Mouse (Mus musculus) hindlimb bud, embryonic 11.5 days (tissue): ENCODE results near the gene Pax5.
A peak's percentile ranks its signal among the peaks of the same experiment; 100 is the strongest.

Source experiments
- DNase-seq: peaks from one replicate; pipeline ENCODE4 v3.0.0-alpha.2; 2012; ENCODE audit warnings: low read depth, low spot score; ENCODE audit errors: extremely low spot score

Gene Pax5

GRCm38 (mm10) chr4:44602257-44602801 lies 108.0 kb downstream of the Pax5 start:
- no peak for DNase-seq

- DNase-seq: no peak
Observed at GRCm38 (mm10) chr4:44601370-44601769, 108.9 kb downstream of the Pax5 start.

- DNase-seq: no peak
Observed at GRCm38 (mm10) chr4:44600875-44601274, 109.4 kb downstream of the Pax5 start.

DNA sequence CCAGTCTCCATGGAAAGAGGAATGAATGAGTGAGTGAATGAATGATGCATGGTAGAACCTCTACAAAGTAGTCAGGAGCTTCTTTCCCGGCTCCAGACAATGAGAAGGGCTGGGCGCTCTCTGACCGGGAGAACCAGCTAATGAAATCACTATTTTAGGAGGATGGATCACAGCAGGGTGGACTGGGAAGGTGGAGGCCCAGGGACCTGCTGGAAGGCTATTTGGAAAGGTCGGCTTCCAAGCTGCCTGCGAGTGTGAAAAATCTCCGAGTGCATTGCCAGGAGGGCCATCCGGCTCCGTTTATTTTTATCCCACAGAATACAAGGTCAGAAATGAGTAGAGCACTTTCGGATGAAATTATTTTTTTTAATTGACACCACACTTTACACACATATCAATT lies 112.3 kb downstream of the Pax5 start:
- no peak for DNase-seq

DNA sequence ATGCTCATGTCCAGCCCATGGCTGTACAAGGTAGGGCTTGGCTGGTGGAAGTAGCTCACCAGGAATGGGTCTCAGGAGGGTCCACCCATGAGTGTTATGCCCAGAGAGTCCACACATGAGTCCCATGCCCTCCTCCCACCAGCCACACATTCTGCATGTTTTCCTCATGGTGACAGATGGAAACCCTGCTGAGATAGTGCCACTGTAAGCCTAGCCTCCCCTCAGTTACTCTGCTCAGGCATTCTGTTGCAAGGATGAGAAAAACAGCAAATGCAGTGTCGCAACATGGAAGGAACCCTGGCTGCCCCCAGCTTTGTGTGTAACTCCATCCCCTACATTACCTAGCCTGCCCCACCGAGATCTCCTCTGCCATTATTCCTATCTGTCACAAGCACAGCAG lies 117.2 kb downstream of the Pax5 start:
- DNase-seq: no peak

DNA sequence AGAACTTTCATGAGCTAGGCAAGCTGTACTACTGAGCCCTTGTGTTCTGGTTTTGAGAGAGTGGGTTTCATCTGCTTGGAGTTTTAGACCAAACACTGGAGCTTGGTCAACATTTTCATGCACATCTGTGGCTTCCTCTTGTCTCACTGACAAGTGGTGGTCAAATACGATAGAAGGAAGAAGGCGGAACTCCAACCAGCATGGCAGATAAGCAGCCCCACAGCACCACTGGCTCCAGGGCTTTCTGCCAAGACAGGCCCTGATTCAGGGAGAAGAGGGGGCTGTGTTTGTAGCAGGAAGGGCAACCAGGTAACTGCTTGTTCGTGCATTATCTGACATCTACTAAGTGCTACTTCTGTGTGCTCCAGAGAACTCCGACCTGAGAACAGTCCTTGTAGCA lies 127.6 kb downstream of the Pax5 start:
- no peak for DNase-seq

DNA sequence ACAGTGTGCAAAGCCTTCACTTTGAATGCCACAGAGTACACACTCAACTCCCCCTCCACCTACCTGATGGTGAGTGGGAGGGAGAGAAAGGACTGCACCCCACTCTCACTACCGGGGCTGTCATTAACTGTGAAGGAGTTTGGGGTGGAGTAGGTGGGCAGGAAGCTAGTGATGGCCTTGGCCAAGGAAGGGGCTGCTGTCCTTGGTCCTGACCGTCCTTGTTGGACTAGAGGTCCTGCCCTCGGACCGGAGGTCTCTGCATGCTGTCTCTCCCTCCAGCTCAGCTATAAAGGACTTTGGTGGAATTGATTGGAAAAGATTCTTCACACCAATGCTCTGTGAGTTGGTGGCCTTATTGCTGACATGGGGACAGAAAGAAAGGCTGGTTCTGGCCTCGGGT lies 131.7 kb downstream of the Pax5 start:
- DNase-seq: no peak

DNA sequence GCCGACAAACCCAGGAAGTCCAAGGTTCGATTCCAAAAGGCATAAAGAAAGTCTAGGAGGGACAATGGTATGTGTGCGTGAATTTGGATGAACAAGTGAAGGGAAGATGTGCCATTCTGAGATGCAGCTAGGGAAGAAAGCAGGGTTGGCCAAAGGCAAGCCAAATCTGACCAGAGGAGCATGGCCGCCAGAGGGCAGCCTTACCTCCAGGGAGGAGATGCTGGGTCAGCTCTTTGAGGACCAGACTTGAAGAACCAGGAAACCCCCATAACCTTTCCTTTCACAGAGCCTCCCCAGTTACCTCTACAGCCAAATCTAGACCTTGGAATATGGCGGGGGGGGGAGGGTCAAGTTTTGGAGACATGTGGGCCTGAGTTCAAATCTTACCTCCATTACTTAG lies 133.0 kb downstream of the Pax5 start:
- no peak for DNase-seq

DNA sequence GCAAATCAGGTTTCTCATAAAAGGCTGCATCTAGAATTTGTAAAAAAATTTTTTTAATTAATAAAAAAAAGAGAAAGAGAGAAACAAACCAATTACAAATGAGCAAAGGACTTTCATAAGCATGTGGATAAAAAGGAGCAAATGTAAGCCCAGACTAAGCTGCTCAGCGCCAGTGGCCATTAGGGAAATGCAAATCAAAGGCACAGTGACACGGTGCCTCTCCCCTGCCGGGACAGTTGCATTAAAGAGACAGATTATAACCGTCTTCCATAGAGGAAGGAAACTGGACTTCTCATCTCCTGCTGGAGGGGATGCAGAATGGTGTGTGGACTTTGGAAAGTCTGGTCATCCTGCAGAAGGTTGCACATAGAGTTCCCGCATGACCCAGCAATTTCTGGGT lies 133.5 kb downstream of the Pax5 start:
- DNase-seq: no peak

DNA sequence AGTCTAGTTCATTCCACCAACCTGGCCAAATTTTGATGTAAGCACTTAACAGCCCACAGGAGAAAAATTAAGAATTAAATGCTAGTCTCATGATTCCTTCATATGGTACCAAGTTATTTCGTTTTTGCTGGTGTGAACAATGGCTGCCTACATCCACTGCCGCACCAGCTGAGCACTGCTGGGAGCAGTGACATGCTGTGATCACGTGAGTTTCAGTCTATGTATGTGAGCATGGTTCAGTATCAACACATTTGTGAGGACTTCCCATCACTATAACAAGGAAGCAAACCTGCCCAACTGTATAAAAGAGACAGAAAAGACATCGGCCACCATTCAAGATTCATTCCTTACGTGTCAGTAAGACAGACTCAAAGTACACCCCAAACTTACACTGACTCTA lies 137.3 kb downstream of the Pax5 start:
- DNase-seq: no peak

GRCm38 (mm10) chr4:44572373-44572772 lies 137.9 kb downstream of the Pax5 start:
- no peak for DNase-seq

- no peak for DNase-seq
Observed at GRCm38 (mm10) chr4:44569138-44569537, 141.1 kb downstream of the Pax5 start.

- DNase-seq: no peak
Observed at GRCm38 (mm10) chr4:44568666-44569065, 141.6 kb downstream of the Pax5 start.

- no peak for DNase-seq
Observed at GRCm38 (mm10) chr4:44566401-44566800, 143.9 kb downstream of the Pax5 start.

DNA sequence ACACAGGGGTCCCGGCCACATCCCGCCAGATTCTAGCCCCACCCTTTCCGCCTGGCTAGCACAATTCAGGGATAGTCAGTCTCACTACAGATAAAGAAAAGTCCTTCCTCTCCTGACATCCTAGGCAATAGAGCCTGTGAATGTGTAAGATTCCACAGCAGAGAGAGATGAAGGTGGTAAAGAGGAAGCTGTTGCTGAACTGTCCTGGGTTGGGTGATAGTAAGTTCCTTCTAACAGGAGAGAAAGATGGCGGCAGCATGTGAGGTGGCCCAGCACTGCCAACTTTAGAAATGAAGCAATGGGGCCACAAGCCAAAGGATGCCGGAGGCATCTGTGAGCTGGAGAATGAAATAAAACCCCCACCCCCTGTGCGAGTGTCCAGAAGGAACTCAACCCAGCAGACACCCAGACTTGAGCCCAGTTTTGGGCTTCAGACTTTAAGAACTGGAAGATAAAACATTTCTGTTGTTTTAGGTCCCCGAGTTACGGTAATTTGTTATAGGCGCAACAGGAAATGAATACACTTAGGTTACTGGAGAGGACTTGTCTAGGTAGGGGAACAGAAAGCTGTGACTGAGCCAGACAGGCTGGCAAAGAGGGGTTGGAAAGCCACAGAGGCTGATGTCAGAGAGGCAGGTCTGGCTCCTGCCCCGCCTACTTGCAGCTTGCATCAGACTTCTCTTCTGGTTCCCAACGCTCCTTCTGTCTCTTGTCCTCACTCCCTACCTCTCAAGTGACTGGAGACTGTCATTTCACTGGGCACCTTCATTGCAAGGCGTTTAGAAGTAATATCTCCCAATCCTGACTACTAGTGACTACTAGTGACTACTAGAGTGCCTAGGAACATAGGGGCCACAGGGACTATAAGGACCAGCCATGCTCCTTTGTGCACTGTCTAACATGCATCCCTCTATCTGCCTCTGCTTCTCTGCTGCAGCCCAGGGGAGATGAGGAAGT lies 144.9 kb downstream of the Pax5 start:
- DNase-seq: no peak

DNA sequence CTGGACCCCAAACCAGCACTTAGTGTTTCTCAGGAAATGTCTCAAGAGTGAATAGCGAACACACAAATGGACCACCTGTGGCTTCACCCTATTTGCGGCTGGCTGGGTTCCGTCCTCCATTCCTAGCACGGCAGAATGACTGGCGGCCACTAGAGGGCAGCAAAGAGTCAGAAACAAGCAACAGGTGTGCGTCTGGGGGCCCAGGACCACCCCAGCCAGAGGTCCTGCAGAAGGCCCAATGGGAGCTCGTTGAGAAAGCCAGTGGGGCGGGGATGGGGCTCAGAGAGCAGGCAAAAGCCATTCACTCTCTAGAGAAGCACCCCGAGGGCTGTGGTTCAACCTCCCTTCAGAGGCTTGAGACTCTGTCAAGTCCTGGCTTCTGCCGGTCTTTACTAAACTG lies 145.7 kb downstream of the Pax5 start:
- DNase-seq: peak; percentile 28

DNA sequence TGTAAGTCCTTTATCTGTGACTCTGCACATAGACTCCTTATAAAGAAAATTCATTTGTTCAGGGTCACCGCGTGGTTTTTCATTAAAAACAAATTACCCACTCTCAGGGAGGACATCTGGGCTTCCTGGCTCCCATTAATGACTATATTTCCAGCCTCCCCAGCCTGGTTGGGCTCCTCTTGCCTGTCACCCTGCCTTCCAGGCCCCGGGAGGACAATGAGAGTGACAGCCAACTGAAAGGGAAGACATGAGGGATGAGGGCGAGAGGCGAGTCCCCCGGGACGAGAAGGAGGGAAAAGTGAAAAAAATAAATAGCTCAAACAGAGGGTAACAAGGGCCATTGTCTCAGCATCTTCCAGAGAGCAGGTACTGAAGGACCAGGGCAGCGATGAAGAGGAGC lies 149.3 kb downstream of the Pax5 start:
- no peak for DNase-seq

DNA sequence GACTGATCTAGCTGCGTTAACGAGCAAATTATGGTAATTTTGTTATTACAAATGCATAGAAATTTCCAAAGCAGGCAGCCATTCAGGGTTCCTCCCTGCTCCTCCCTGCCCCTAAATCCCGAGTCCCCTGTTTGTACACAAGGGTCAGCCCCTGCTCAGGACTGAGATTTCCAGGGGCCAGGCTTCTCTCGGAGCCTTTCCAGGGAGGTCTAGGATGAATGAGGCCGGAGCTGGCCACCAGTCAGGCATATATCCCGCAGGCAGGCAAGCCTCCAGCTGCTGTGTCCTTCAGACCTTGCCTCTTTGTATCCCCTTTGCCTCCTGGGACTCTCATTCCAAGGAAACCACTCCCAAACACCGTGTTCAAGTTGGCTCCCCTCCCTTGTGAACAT lies 151.7 kb downstream of the Pax5 start:
- no peak for DNase-seq

GRCm38 (mm10) chr4:44557815-44558563 lies 152.3 kb downstream of the Pax5 start:
- peak; percentile 88 for DNase-seq

- DNase-seq: no peak
Observed at GRCm38 (mm10) chr4:44556586-44557281, 153.6 kb downstream of the Pax5 start.

GRCm38 (mm10) chr4:44555576-44555975 lies 154.7 kb downstream of the Pax5 start:
- DNase-seq: no peak
